Mouse (Mus musculus): ENCODE measurements at regions not wholly inside any gene's neighbourhood (a gene's known extent, or its start where the extent isn't known, plus 50 kb on each side); places are given as distances from the start of the nearest gene placed in this dataset.

GRCm38 (mm10) chr12:26130811-26131210 is 284.2 kb downstream of the Rnf144a start:
- no peak for DNase-seq

GRCm38 (mm10) chr12:26130011-26130410 is 285.0 kb downstream of the Rnf144a start:
- DNase-seq: no peak

GRCm38 (mm10) chr12:26129511-26129910 is 285.5 kb downstream of the Rnf144a start:
- DNase-seq: no peak

- no peak for DNase-seq
These were observed 286.2 kb downstream of the Rnf144a start for GRCm38 (mm10) chr12:26128851-26129250.

GRCm38 (mm10) chr12:26126260-26126659 is 288.8 kb downstream of the Rnf144a start:
- no peak for DNase-seq

GRCm38 (mm10) chr12:26124211-26124610 is 290.8 kb downstream of the Rnf144a start:
- DNase-seq: no peak

GRCm38 (mm10) chr12:26115339-26115912 is 299.6 kb downstream of the Rnf144a start:
- no peak for DNase-seq

- peak; percentile 12 to 14 for DNase-seq
These were observed 302.7 kb downstream of the Rnf144a start for GRCm38 (mm10) chr12:26112166-26113019.

- DNase-seq: no peak
These were observed 305.2 kb downstream of the Rnf144a start for GRCm38 (mm10) chr12:26109866-26110265.

GRCm38 (mm10) chr12:26104372-26104771 is 310.7 kb downstream of the Rnf144a start:
- no peak for DNase-seq

GRCm38 (mm10) chr12:26102384-26102783 is 312.7 kb downstream of the Rnf144a start:
- DNase-seq: no peak

GRCm38 (mm10) chr12:26100140-26100539 is 314.9 kb downstream of the Rnf144a start:
- DNase-seq: no peak

GRCm38 (mm10) chr12:26099176-26099575 is 315.9 kb downstream of the Rnf144a start:
- DNase-seq: no peak

GRCm38 (mm10) chr12:26092311-26092710 is 322.7 kb downstream of the Rnf144a start:
- no peak for DNase-seq

- DNase-seq: no peak
These were observed 323.2 kb downstream of the Rnf144a start for GRCm38 (mm10) chr12:26091865-26092264.

- no peak for DNase-seq
These were observed 326.7 kb downstream of the Rnf144a start for GRCm38 (mm10) chr12:26088389-26088788.

GRCm38 (mm10) chr12:26086923-26087322 is 328.1 kb downstream of the Rnf144a start:
- no peak for DNase-seq

GRCm38 (mm10) chr12:26086414-26086813 is 328.6 kb downstream of the Rnf144a start:
- no peak for DNase-seq

GRCm38 (mm10) chr12:26079061-26079625 is 335.9 kb downstream of the Rnf144a start:
- no peak for DNase-seq

GRCm38 (mm10) chr12:26075638-26076254 is 339.3 kb downstream of the Rnf144a start:
- DNase-seq: no peak

GRCm38 (mm10) chr12:26072180-26072579 is 342.9 kb downstream of the Rnf144a start:
- DNase-seq: no peak

GRCm38 (mm10) chr12:26071610-26072009 is 343.4 kb downstream of the Rnf144a start:
- DNase-seq: peak; percentile 37 to 57

GRCm38 (mm10) chr12:26068685-26069008 is 346.4 kb downstream of the Rnf144a start:
- DNase-seq: no peak

Measured in lung, adult 18-20 months (tissue).